Comparison of ENCODE assay signal across 12 mouse cellular contexts in genomic region chrX:9333035-9333434, GRCm38 (mm10). TPM values are rescaled to one million over a fixed set of nuclear protein-coding genes. Genes with fewer than 3 reads are reported as not detected.
DNase-seq lines count a peak whose midpoint lies in the region; ATAC-seq and TF ChIP-seq lines count a peak whose summit lies in the region.
"Not testable (repeated sequence)": the region's sequence is repeated elsewhere in the genome, so short reads cannot be mapped to it uniquely, and the experiment has no call there.
"Had no signal": no experiment of that assay in that cellular context is flagged by ENCODE, and none has a peak within 500 bp of the region (broad histone marks: within the 10 kb centered on the region; RNA-seq: fewer than 3 reads in every experiment).

No protein-coding gene starts in this region.

- H3K27me3 ChIP-seq in CH12.LX (replicated peaks); cerebellum, adult 2 months (ENCODE audit: control insufficient read depth, insufficient read depth, low read length); liver, embryonic 13.5 days; midbrain, postnatal 0 days (ENCODE audit: insufficient read depth, low read length); splenic B cell, adult 2 months (ENCODE audit: control insufficient read depth, insufficient read depth, low read length, poor library complexity, severe bottlenecking): not testable (repeated sequence)

- not testable (repeated sequence) for H3K4me1 ChIP-seq in CH12.LX (ENCODE audit: control insufficient read depth in 1 of 2, insufficient read depth in 2 of 2); cerebellum, adult 2 months (ENCODE audit: control insufficient read depth, insufficient read depth, low read length); liver, embryonic 13.5 days (replicated peaks); midbrain, postnatal 0 days (ENCODE audit: insufficient read depth, low read length)

- not testable (repeated sequence) for TF ChIP-seq EP300 in CH12.LX (IDR thresholded peaks at IDR 0.05; ENCODE audit: low read length)

- peak overlapping the region in 2 of 3 experiments; percentile 13 to 41 for H3K4me3 ChIP-seq in CH12.LX (replicated peaks in 1 of 3; ENCODE audit: low read depth in 2 of 3, low read length in 2 of 3, poor library complexity in 1 of 3)
- H3K4me3 ChIP-seq in cerebellum, adult 2 months (replicated peaks; ENCODE audit: insufficient read depth, low read depth, low read length); liver, embryonic 13.5 days (replicated peaks); midbrain, postnatal 0 days (ENCODE audit: low read depth, low read length): not testable (repeated sequence)

- H3K27ac ChIP-seq in CH12.LX (ENCODE audit: insufficient read depth, low read depth): peak overlapping the region; percentile 41; the same call in 1 of the 2 replicates
- H3K27ac ChIP-seq in cerebellum, adult 2 months (ENCODE audit: insufficient read depth, low read length); liver, embryonic 13.5 days; midbrain, postnatal 0 days (ENCODE audit: low read depth, low read length): not testable (repeated sequence)

- TF ChIP-seq RAD21 in CH12.LX (IDR thresholded peaks at IDR 0.05; ENCODE audit: low read depth, low read length): not testable (repeated sequence)

- in situ Hi-C loops in CH12.LX (cut with MboI; ENCODE audit: low pct_ligation_motif_present, low pct_unique_long_range_greater_than_20kb, low sequenced_read_pairs): not testable (repeated sequence)

- peak; percentile 78 to 80; a peak in 3 of 4 replicates for ATAC-seq in hematopoietic stem cell, adult 5-6 weeks (replicated peaks in 1 of 2; ENCODE audit: insufficient read depth in 1 of 2, low FRiP score in 2 of 2, low TSS enrichment in 1 of 2, low read depth in 1 of 2, poor library complexity in 2 of 2, severe bottlenecking in 2 of 2)
- not testable (repeated sequence) for ATAC-seq in liver, embryonic 13.5 days (ENCODE audit: low read depth); midbrain, postnatal 0 days (ENCODE audit: low FRiP score)

- DNase-seq in CH12.LX (ENCODE audit: extremely low read depth): peak; percentile 33
- DNase-seq in cerebellum, adult 2 months: peak; percentile 14 to 52
- DNase-seq in frontal cortex, postnatal 25 days (ENCODE audit: low spot score in 2 of 2): peak; percentile 3 to 25
- peak; percentile 58 to 60 for DNase-seq in kidney, postnatal 36 days
- DNase-seq in liver, embryonic 13.5 days: peak; percentile 29
- DNase-seq in midbrain, postnatal 0 days (ENCODE audit: low spot score): not testable (repeated sequence)
- DNase-seq in splenic B cell, adult 2 months (ENCODE audit: low read depth, low spot score): peak; percentile 43

- 41% methylated on average over 1 of the region's 2 CpGs for WGBS in cerebellum, adult 2 months
- WGBS in liver, embryonic 13.5 days (ENCODE audit: insufficient replicate concordance): 19% methylated on average over 2 of the region's 2 CpGs
- WGBS in midbrain, postnatal 0 days: 38% methylated on average over 2 of the region's 2 CpGs

- not testable (repeated sequence) for H3K36me3 ChIP-seq in CH12.LX (replicated peaks in 1 of 2; ENCODE audit: control insufficient read depth in 1 of 2, insufficient read depth in 1 of 2, low read length in 1 of 2); liver, embryonic 13.5 days; midbrain, postnatal 0 days (ENCODE audit: insufficient read depth, low read length); splenic B cell, adult 2 months (ENCODE audit: control insufficient read depth, insufficient read depth, low read length, poor library complexity, severe bottlenecking)

- not testable (repeated sequence) for H3K79me2 ChIP-seq in CH12.LX (replicated peaks; ENCODE audit: control insufficient read depth, extremely low read depth, insufficient read depth, poor library complexity, severe bottlenecking)

- TF ChIP-seq POLR2A in CH12.LX (IDR thresholded peaks at IDR 0.05; ENCODE audit: low read depth, low read length); cerebellum, adult 2 months (IDR thresholded peaks at IDR 0.05; ENCODE audit: borderline replicate concordance, insufficient read depth, low read length): not testable (repeated sequence)

- not testable (repeated sequence) for H3K9ac ChIP-seq in CH12.LX (ENCODE audit: insufficient read depth, low read depth); liver, embryonic 13.5 days; midbrain, postnatal 0 days (replicated peaks; ENCODE audit: low read length, poor library complexity, severe bottlenecking)

- peak overlapping the region; percentile 56 for H3K4me2 ChIP-seq in CH12.LX (ENCODE audit: insufficient read depth, low read depth, poor library complexity, severe bottlenecking)
- H3K4me2 ChIP-seq in liver, embryonic 13.5 days; midbrain, postnatal 0 days (ENCODE audit: low read depth, low read length, poor library complexity, severe bottlenecking): not testable (repeated sequence)

- not testable (repeated sequence) for H3K9me3 ChIP-seq in CH12.LX (replicated peaks; ENCODE audit: low read length); liver, embryonic 13.5 days (replicated peaks); midbrain, postnatal 0 days (ENCODE audit: low read length)

- dilution Hi-C loops in CH12.LX (cut with MboI; ENCODE audit: extremely low pct_ligation_motif_present, extremely low pct_unique_long_range_greater_than_20kb, low sequenced_read_pairs): not testable (repeated sequence)

- TF ChIP-seq CTCF in CH12.LX (conservative IDR thresholded peaks at IDR 0.05 in 1 of 2, IDR thresholded peaks at IDR 0.05 in 1 of 2; ENCODE audit: low read depth in 2 of 2, low read length in 2 of 2); cerebellum, adult 2 months (IDR thresholded peaks at IDR 0.05; ENCODE audit: borderline replicate concordance, insufficient read depth, low read depth, low read length): not testable (repeated sequence)
- TF ChIP-seq CTCF in midbrain, postnatal 0 days (IDR thresholded peaks at IDR 0.05): peak; percentile 39

TF ChIP-seq in CH12.LX, 34 proteins besides CTCF, POLR2A, EP300 and RAD21:
- TF ChIP-seq ZNF384 (IDR thresholded peaks at IDR 0.05; ENCODE audit: low read depth, low read length): peak; percentile 19; the same call in 1 of the 2 replicates

RNA-seq across cellular contexts. Expression of gene H2al1k, which starts 17.4 kb away (rescaled TPM):
- total RNA-seq in CH12.LX (2012; rRNA removed) (not detected in 2 replicates), CH12.LX (2014; rRNA removed) (not detected in 2 replicates)
- not detected in 2 replicates for polyA plus RNA-seq in CH12.LX (2012; ENCODE audit: insufficient read length, low read depth)
- polyA plus RNA-seq in cerebellum, adult 2 months (2012; rRNA removed): not detected in 2 replicates
- not detected in 2 replicates for total RNA-seq in hematopoietic stem cell, adult 5-6 weeks (2017)
- not detected in 2 replicates for polyA plus RNA-seq in liver, embryonic 13.5 days (2015; fragmentation: Nextera tagmentation; extraction: Ambion mirVana)
- total RNA-seq in midbrain, postnatal 0 days (2014; rRNA removed): not detected in 2 replicates
- polyA plus RNA-seq in midbrain, postnatal 0 days (2015; fragmentation: Nextera tagmentation; extraction: Ambion mirVana): not detected in 2 replicates
- polyA plus RNA-seq: intestine, embryonic 14.5 days; limb, embryonic 13.5 days; midbrain, embryonic 12.5 days; stomach, embryonic 15.5 days had no signal

RNA-seq across cellular contexts. Expression of gene H2al1m, which starts 49.5 kb away (rescaled TPM):
- total RNA-seq in CH12.LX (2012; rRNA removed): 0.50 TPM in 1 of 2 replicates, not detected in the other
- total RNA-seq in CH12.LX (2014; rRNA removed): not detected in 2 replicates
- polyA plus RNA-seq in CH12.LX (2012; ENCODE audit: insufficient read length, low read depth): not detected in 2 replicates
- polyA plus RNA-seq in cerebellum, adult 2 months (2012; rRNA removed): 1.0 and 1.4 TPM in 2 replicates
- total RNA-seq in hematopoietic stem cell, adult 5-6 weeks (2017): not detected in 2 replicates
- 1.5 and 1.8 TPM in 2 replicates for polyA plus RNA-seq in liver, embryonic 13.5 days (2015; fragmentation: Nextera tagmentation; extraction: Ambion mirVana)
- total RNA-seq in midbrain, postnatal 0 days (2014; rRNA removed): not detected in 2 replicates
- polyA plus RNA-seq in midbrain, postnatal 0 days (2015; fragmentation: Nextera tagmentation; extraction: Ambion mirVana): not detected in 2 replicates
- polyA plus RNA-seq: intestine, embryonic 14.5 days; midbrain, embryonic 12.5 days had no signal
